Mouse (Mus musculus) thymus, adult 2 months (tissue): ENCODE data around the gene Noct.

Source experiments
- CTCF ChIP-seq: fragments of 200-500 bp; IDR thresholded peaks from 2 replicates; pipeline ENCODE4 v1.5.1; 2012; ENCODE audit warnings: mild to moderate bottlenecking, control low read depth, low read length, moderate library complexity, borderline replicate concordance; ENCODE audit not compliant: control insufficient read depth, poor library complexity, insufficient read depth; ENCODE audit errors: extremely low read depth
- POLR2A ChIP-seq: fragments of 200-500 bp; IDR thresholded peaks from 2 replicates; pipeline ENCODE4 v1.6.1; 2012; ENCODE audit warnings: mild to moderate bottlenecking, low read length, control low read depth, moderate library complexity; ENCODE audit not compliant: control insufficient read depth, poor library complexity, insufficient read depth; ENCODE audit errors: extremely low read depth

DNA sequence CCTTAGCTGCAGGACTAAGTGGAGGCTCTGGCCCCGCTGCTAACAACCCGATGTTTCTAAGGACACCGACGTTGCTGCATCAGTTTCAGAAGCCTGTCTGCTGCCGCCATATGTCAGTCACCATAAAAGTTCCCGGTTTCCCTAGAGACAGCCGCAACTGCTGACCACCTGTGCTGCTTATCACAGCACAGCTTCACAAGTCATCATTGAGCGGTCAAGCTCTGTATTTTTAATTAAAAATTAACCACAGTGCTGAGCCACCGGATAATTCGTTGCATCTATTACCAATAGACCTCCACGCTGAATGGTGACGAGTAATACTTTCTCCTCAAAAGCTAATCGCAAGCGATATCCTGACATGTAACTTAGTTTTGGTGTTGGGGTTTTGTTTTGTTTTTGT is 19.4 kb upstream of the Noct start:
- no peak for TF ChIP-seq POLR2A
- TF ChIP-seq CTCF, result no peak
